Mouse (Mus musculus) hindbrain, postnatal 0 days (tissue): ENCODE data around the gene Racgap1. TPM values are rescaled to one million over a fixed set of nuclear protein-coding genes. Genes with fewer than 3 reads are reported as not detected.

Experiments
- ATAC-seq: fragments of 200-750 bp; cut with Nextera tagmentation; 2 replicates; pipeline ENCODE4 v1.8.0; 2017; ENCODE audit warnings: mild to moderate bottlenecking, moderate TSS enrichment, moderate library complexity
- DNase-seq: peaks from one replicate; pipeline ENCODE4 v3.0.0-alpha.2; 2015; ENCODE audit warnings: low spot score
- H3K27ac ChIP-seq: fragments of 300-500 bp; sonication (generic); 2 replicates; pipeline ENCODE4 v1.5.1; 2014; ENCODE audit warnings: mild to moderate bottlenecking
- H3K27me3 ChIP-seq: fragments of 300-500 bp; sonication (generic); 2 replicates; pipeline ENCODE4 v1.6.1; 2014; ENCODE audit warnings: low read length, mixed read lengths; ENCODE audit not compliant: insufficient read depth
- H3K36me3 ChIP-seq: fragments of 300-500 bp; sonication (generic); 2 replicates; pipeline ENCODE4 v1.6.1; 2014; ENCODE audit warnings: low read length, mixed read lengths; ENCODE audit not compliant: insufficient read depth
- H3K4me1 ChIP-seq: fragments of 300-500 bp; sonication (generic); 2 replicates; pipeline ENCODE4 v1.6.1; 2014; ENCODE audit warnings: antibody characterized with exemption, low read length, mixed read lengths; ENCODE audit not compliant: insufficient read depth
- H3K4me2 ChIP-seq: fragments of 300-500 bp; sonication (generic); 2 replicates; pipeline ENCODE4 v1.6.1; 2014; ENCODE audit warnings: low read depth, mild to moderate bottlenecking, low read length, moderate library complexity, mixed read lengths
- H3K4me3 ChIP-seq: fragments of 300-500 bp; sonication (generic); 2 replicates; pipeline ENCODE4 v1.5.1; 2014; ENCODE audit warnings: low read length
- H3K9ac ChIP-seq: fragments of 300-500 bp; sonication (generic); replicated peaks from 2 replicates; pipeline ENCODE4 v1.6.1; 2014; ENCODE audit warnings: mild to moderate bottlenecking, low read length, moderate library complexity, mixed read lengths
- H3K9me3 ChIP-seq: fragments of 300-500 bp; sonication (generic); 2 replicates; pipeline ENCODE4 v1.6.1; 2016; ENCODE audit warnings: low read length, mixed read lengths
- CTCF ChIP-seq: IDR thresholded peaks from 2 replicates; pipeline ENCODE4 v1.5.1; 2016; ENCODE audit warnings: antibody characterized with exemption, control low read depth, low read depth
- WGBS: fragments of 180-500 bp; shearing (Covaris S2); extraction: QIAGEN DNeasy Blood & Tissue Kit; methylation state at CpG from one replicate; pipeline ENCODE4 v1.1.7; 2014; 5-methylcytosine and 5-hydroxymethylcytosine counted together
- polyA plus RNA-seq: library from polyadenylated mRNA; unstranded; fragments of >200 nt; fragmentation: Nextera tagmentation; extraction: Ambion mirVana; gene quantifications from 2 replicates; pipeline ENCODE4 v1.2.1, GENCODE M21; 2015
- total RNA-seq: library from RNA; depleted of rRNA; stranded (reverse); fragments of >200 nt; gene quantifications from 2 replicates; pipeline ENCODE4 v1.2.3, GENCODE M21; 2014

The Racgap1 gene
- total and polyA plus RNA-seq, 2 experiments from 2014 or later, result 46.4 to 49.7 TPM

DNA sequence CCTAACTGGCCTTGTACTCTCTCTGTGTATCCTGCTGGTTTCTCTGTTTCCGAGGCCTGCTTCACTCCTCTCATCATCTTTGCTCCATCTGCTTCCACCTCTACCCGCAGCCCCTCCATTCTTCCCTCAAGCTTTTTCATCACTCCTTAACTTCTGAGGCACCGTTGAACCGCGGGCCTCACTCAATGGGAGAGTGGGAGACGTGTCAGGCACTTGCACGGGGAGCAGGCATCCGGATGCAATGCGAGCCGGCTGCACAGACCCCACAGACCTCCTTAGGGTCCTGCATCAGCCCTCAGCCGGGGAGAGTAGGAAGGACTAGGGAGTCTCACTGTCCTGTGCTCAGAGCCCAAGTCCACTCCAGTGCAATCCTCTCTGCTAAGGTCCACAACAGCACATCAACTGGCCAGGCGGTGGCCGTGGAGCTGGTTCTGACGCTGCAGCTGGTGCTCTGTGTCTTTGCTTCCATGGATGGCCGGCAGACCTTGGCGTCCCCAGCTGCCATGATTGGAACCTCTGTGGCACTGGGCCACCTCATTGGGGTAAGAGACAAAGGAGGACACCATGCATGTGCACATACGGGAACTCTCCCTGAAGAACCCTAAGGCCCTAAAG is 49.1 kb downstream of the Racgap1 start:
- Histone ChIP-seq H3K9ac (no peak overlapping the region), H3K9me3 (no peaks in the 10 kb centered on the region), H3K4me3 (no peak overlapping the region), H3K4me1 (peaks cover 9% of the 10 kb centered on the region), H3K27ac (0 out of 2 replicates have a peak overlapping the region, but pooled peaks have one; percentile 45), H3K36me3 (no peaks in the 10 kb centered on the region), H3K4me2 (no peak overlapping the region), H3K27me3 (no peaks in the 10 kb centered on the region)
- ATAC-seq, result no peak
- 59% methylated on average over 17 of the region's 17 CpGs for WGBS
- DNase-seq, result no peak
- TF ChIP-seq CTCF, result no peak

GRCm38 (mm10) chr15:99601823-99602120 is 49.7 kb downstream of the Racgap1 start:
- Histone ChIP-seq H3K4me2 (no peak overlapping the region), H3K9ac (0 out of 2 replicates have a peak overlapping the region, but pooled peaks have one; percentile 17), H3K4me1 (peaks cover 7% of the 10 kb centered on the region; the same call in 1 of the 2 replicates), H3K36me3 (no peaks in the 10 kb centered on the region), H3K9me3 (no peaks in the 10 kb centered on the region), H3K27ac (peak overlapping the region; percentile 56; the same call in 1 of the 2 replicates), H3K27me3 (no peaks in the 10 kb centered on the region), H3K4me3 (no peak overlapping the region)
- WGBS, result 21% methylated on average over 4 of the region's 5 CpGs
- DNase-seq (no peak), ATAC-seq (no peak)
- TF ChIP-seq CTCF, result no peak

DNA sequence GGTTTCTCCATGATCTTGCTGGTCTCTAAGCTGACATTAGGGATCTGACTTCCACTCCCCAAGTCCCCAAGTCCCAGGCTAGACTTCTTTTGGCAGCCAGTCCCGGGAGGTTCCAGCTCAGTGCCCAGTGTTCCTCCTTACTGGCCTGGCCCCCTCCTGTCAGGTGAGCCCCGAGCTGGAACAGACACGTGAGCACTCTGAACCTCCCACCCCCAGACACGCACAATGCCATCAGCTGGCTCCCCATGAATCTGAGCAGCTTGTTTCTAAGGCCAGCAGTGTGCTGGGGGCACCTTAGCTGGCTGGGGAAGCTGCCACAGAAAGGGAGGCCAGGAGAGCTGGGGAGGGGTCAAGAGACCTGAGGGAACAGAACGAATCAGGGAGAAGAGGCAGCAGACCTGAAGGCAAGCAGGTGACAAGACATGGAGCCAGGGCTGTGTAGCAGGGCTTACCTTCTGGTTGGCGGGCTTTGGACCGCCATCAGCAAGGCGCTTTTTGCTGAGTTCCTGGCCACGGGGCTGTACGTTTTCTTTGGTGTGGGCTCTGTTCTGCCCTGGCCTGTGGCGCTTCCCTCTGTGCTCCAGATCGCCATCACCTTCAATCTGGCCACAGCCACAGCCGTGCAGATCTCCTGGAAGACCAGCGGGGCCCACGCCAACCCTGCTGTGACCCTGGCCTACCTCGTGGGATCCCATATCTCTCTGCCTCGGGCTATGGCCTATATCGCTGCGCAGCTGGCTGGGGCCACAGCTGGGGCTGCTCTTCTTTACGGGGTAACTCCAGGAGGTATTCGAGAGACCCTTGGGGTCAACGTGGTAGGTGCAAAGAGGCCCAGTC is 50.3 kb downstream of the Racgap1 start, which contains the start of gene Aqp6:
Aqp6 (plus strand) TSS at position 415 of the 837 bp plus-strand sequence.
- no peaks in the 10 kb centered on the region for H3K27me3 ChIP-seq
- ATAC-seq (no peak), DNase-seq (no peak)
- H3K4me3 ChIP-seq, result no peak within 1 kb of the TSS
- H3K9me3 ChIP-seq, result no peaks in the 10 kb centered on the region
- peak within 1 kb of the TSS; percentile 56; the same call in 1 of the 2 replicates for H3K27ac ChIP-seq
- no peaks in the 10 kb centered on the region for H3K36me3 ChIP-seq
- 42% methylated on average over 22 of the region's 22 CpGs for WGBS
- peak within 1 kb of the TSS; percentile 17; the same call in 1 of the 2 replicates for H3K9ac ChIP-seq
- TF ChIP-seq CTCF, result no peak
- peaks cover 7% of the 10 kb centered on the region; the same call in 1 of the 2 replicates for H3K4me1 ChIP-seq
- H3K4me2 ChIP-seq, result no peak within 1 kb of the TSS

DNA sequence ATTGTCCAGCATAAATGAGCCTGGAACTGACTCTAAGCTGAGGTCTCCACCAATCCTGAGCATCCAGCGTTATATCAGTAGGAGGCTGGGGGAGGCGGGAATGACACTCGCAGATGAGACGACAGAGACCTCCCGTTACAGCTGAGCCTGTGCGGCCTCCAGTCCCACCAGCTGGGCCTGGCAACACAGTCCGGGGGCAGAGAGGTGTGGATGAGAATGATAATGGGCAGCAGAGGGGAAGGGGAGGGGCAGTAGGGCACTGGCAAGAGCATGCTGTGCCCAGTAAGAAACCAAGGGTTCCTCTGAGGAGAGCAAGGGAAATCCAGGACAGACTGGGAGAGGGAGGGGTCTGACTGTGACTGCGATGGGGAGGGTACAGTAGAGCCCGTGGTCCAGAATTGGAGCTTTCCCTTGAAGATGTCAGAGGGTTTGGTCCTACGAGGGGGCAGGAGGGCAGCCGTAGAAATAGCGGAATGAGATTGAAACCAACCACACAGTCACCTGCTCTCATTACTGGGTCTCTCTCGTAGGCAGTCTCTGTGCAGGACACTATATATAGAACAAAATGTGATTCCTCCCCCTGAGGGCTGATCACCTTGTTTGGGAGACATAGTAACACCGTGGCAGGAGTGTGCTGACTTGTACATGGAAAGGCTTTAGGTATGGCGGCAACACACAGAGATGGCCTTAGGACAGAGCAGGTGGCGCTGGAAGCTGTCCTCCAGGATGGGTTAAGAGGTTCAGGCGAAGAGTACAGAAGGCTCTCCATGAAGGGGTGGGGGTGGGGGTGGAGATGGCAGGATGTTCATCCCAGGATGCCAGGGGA is 52.0 kb downstream of the Racgap1 start:
- Histone ChIP-seq H3K9me3 (no peaks in the 10 kb centered on the region), H3K4me3 (no peak overlapping the region), H3K27ac (no peak overlapping the region), H3K4me2 (0 out of 2 replicates have a peak overlapping the region, but pooled peaks have one; percentile 7), H3K27me3 (no peaks in the 10 kb centered on the region; the same call in 1 of the 2 replicates), H3K4me1 (peaks cover 7% of the 10 kb centered on the region; the same call in 1 of the 2 replicates), H3K9ac (no peak overlapping the region), H3K36me3 (no peaks in the 10 kb centered on the region)
- DNase-seq (peak; percentile 57), ATAC-seq (peak; percentile 58)
- 37% methylated on average over 17 of the region's 17 CpGs for WGBS
- no peak for TF ChIP-seq CTCF

GRCm38 (mm10) chr15:99597596-99597995 is 53.9 kb downstream of the Racgap1 start:
- peaks cover 14% of the 10 kb centered on the region; the same call in 1 of the 2 replicates for H3K27me3 ChIP-seq
- no peak for DNase-seq
- WGBS, result 64% methylated on average over 8 of the region's 8 CpGs

GRCm38 (mm10) chr15:99596841-99597240 is 54.6 kb downstream of the Racgap1 start:
- no peaks in the 10 kb centered on the region for H3K36me3 ChIP-seq
- no peak overlapping the region for H3K4me3 ChIP-seq
- H3K9ac ChIP-seq, result no peak overlapping the region
- no peak overlapping the region for H3K4me2 ChIP-seq
- peaks cover 19% of the 10 kb centered on the region; the same call in 1 of the 2 replicates for H3K27me3 ChIP-seq
- no peak overlapping the region for H3K27ac ChIP-seq
- TF ChIP-seq CTCF, result no peak
- DNase-seq (no peak), ATAC-seq (no peak)
- H3K4me1 ChIP-seq, result peaks cover 7% of the 10 kb centered on the region; the same call in 1 of the 2 replicates
- H3K9me3 ChIP-seq, result no peaks in the 10 kb centered on the region
- 62% methylated on average over 7 of the region's 7 CpGs for WGBS

More at GRCm38 (mm10) chr15:99597596-99597995, 53.9 kb downstream of the Racgap1 start:
- H3K4me2 ChIP-seq, result no peak overlapping the region
- no peak overlapping the region for H3K4me3 ChIP-seq
- no peak for TF ChIP-seq CTCF
- ATAC-seq, result no peak
- peaks cover 7% of the 10 kb centered on the region; the same call in 1 of the 2 replicates for H3K4me1 ChIP-seq
- no peaks in the 10 kb centered on the region for H3K9me3 ChIP-seq
- no peak overlapping the region for H3K27ac ChIP-seq
- H3K9ac ChIP-seq, result no peak overlapping the region
- no peaks in the 10 kb centered on the region for H3K36me3 ChIP-seq
